Mouse (Mus musculus) megakaryocyte, embryonic 14.5 days (primary cell): ENCODE data around the gene Ppp1r35.

Experiments
- FLI1 ChIP-seq: IDR thresholded peaks from 2 replicates; pipeline ENCODE4 v1.6.1; 2012; ENCODE audit warnings: low read length, inconsistent platforms, mixed read lengths
- GATA1 ChIP-seq: IDR thresholded peaks from 3 replicates; pipeline ENCODE4 v1.6.1; 2012; ENCODE audit warnings: mixed read lengths, low read length, inconsistent platforms, borderline replicate concordance

DNA sequence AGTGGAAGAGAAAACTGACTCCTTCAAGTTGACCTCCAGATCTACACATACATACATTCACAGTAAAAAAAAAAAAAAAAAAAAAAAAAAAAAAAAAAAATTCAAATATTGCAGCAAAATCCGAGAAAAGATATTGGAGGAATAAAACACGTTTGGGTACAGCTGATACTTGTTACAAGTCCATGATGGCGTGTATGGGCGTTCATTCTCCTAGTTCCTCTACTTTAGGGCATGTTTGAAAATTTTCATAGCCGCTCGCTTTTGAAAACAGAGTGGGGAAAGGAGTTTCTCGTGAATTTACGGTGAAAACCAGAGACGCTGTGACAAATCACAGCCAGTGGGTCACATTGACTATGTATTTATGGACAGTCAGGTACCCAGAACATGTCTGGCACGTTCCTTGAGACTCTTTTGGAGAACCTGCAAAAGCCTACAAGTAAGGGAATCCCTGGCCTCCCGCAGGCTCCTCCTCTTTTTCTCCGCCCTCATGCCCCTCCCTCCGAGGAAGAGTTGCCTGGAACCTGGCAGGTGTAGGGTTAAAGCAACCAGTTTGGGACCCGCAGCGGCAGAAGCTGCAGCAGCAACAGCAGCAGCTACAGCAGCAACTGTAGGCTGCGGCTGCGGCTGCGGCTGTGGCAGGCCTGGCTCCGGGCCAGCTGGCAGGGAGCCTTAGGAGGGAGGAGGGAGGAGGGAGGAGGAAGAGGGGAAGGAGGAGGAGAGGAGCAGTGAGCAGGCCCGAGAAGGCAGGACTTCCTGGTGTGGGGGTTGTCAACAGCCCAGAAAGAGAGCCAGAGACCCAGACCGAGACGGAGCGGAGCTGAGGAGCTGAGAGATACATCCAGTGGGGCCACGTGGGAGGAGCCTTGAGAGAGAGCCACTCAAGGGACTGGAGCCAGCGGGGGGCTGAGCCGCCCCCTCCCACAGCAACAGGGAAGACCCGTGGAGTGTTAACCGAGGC is 33.2 kb upstream of the Ppp1r35 start, which contains the start of gene Tsc22d4:
- TF ChIP-seq GATA1 (no peak), FLI1 (no peak)
